Mouse (Mus musculus) ES-CJ7 (cell line): Measurements from ENCODE around the gene Tor1a.
A peak's percentile ranks its signal among the peaks of the same experiment; 100 is the strongest.
"Not testable (repeated sequence)": the region's sequence is repeated elsewhere in the genome, so short reads cannot be mapped to it uniquely, and the experiment has no call there.

Source experiments
- DNase-seq: peaks from one replicate; pipeline ENCODE4 v3.0.0; 2011; ENCODE audit warnings: low read depth, low spot score

Gene Tor1a

DNA sequence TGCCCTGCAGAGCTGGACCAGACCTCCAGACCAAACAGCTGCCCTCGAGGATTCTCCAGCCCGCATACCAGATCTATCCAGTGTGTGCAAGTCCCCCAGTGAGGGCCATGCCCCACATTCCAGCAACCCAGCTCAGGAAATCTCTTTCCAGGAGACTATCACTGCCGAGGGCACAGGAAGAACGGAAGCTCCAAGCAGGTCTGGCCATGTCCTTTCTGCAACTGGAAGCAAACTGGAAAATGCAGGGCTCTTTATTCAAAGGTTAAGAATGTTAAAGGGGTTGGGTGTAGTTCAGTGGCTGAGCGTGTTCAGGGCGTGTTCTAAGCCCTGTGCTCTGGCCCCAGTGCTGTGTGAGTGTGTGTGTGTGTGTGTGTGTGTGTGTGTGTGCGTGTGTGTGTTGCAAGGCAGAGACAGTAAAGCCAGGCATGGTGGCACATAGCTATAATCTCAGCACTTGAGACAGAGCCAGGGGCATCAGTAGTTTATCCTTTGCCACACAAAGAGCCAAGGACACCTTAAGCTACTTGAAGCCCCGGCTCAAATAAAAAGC is 48.9 kb downstream of the Tor1a start:
- DNase-seq = peak; percentile 70

DNA sequence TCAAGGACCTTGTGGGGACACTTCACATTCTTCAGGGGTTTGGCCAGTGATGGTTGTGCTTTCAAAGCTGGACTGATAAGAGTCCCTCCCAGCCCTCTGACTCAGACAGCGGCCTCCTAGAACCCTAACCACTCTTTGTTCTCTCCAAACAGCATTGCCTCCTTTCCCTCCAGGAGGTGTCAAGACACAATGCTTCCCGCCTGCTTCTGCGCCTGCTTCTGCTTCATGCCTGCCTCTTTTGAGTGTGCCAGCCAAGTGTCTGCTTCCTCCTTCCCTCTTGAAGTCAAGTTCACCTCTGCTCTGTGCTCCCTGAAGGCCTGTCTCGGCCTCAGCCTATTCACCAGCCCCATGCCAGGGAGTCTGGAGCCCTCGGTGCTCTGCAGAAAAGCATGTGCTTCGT is 49.6 kb downstream of the Tor1a start:
- DNase-seq = no peak

DNA sequence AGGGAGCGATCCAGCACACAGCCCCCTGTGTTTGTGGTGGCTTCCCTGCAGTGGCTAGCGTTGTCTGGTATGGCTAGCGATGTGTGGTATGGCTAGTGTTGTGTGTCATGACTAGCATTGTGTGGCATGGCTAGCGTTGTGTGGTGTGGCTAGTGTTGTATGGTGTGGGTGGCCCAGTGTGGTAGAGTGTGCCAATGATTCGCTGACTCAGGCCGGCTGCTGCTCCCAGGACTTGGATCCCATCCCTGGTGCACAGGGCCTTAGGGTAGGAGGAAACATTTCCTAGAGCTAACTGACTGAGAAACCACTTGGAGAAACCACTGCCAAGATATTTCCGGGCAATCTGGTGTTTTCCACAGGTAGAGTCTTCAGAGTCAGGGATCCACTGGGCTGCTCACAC is 50.1 kb downstream of the Tor1a start:
- DNase-seq = no peak

DNA sequence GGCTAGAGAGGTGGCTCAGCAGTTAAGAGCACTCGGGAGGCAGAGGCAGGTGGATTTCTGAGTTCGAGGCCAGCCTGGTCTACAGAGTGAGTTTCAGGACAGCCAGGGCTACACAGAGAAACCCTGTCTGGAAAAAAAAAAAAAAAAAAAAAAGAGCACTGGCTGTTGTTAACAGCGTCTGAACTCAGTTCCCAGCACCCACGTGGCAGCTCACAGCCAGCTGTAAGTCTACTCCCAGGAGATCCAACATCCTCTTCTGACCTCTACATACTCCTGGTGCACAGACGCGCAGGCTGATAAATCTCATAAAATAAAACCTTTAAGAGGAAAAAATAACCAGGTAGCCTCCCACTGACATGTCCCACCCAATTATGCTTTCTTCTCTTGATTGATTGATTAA is 51.8 kb downstream of the Tor1a start:
- not testable (repeated sequence) for DNase-seq

DNA sequence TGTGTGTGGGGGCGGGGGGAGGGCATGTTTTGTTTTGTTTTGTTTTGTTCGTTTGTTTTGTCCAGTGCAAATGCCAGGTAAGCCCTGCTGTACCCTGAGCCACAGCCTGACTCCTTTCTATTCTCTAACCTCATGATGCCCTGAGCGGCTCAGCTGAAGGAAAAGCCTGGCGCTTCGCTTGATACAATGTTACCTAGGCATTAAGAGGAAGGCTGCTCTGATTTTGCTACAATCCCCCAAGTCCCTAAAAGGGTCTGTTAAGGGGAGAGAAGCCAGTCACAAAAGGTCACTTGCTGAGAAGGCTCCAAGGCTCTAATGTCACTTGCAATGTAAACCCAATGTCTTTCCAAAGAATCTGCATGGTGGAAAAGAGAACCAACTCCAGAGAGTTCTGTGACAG is 52.4 kb downstream of the Tor1a start:
- DNase-seq = no peak

DNA sequence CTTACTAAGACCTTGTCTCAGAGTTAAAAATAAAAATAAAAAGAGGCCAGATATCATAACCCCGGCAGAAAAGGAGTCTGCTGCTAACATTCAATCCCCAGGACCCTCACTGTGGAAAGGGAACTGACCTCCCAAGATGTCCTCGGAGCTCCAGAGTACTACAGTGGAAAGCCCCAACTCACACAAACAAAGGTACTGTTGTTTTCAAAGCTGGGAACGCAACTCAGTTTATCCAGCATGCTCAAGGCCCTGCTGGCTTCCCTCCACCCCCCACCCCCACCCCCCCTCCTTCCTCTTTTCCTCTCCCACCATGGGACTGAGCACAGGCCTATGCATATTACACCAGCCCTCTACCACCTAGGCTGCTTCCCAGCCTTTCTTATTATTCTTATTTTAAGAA is 52.9 kb downstream of the Tor1a start:
- DNase-seq = no peak

DNA sequence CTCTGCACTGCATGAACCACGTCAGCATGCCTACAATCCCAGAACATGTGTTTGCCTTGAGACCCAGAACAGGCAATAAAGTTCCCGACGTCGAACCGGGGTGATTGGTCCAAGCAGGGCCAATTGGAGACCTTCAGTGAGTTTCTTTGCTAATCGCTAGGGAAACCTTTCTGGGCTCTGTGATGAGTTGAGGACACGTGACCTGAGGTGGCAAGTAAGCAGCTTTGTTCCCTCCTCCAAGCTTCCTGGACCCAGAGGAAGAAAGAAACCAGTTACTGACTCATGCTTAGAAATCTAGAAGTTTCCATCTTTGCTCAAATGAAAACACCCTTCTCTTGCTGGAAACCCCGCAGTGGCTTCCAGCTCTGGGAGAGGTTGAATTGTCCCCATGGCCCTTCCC is 54.7 kb downstream of the Tor1a start:
- DNase-seq = no peak

DNA sequence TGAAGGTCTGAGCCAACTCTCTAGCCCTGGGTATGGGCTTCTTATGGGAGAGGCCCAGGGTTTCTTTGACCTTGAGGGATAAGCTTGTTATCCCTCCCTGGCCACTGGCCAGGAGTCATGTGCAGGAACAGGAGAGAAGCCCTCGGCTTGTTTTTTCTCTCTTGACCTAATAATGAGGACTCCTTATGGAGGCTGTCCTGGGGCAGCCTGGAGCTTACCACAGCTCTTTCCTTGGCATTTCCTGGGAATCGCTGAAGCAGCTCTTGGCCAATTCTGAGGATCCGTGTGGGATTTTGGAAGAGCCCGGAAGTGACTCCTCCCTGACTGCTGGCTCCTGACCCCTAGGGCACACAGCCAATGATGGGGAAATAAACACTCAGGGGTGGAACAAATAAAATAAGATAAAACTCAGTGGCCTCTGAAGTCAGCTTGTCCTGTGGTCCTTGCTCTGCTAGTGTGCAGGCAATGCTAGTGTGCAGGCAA is 55.4 kb downstream of the Tor1a start:
- no peak for DNase-seq
